Mouse (Mus musculus) forebrain, embryonic 11.5 days (tissue): ENCODE measurements around the gene Fam171a2. TPM values are rescaled to one million over a fixed set of nuclear protein-coding genes. Genes with fewer than 3 reads are reported as not detected.

Source experiments
- ATAC-seq: fragments of 200-750 bp; cut with Nextera tagmentation; replicated peaks from 2 replicates; pipeline ENCODE4 v1.8.0; 2017; ENCODE audit warnings: moderate TSS enrichment; ENCODE audit not compliant: low FRiP score
- DNase-seq: peaks from one replicate; pipeline ENCODE4 v3.0.0-alpha.2; 2017; ENCODE audit warnings: low spot score
- H3K27ac ChIP-seq: fragments of 300-500 bp; sonication (generic); 2 replicates; pipeline ENCODE4 v1.5.1; 2014; ENCODE audit warnings: low read depth, low read length
- H3K27me3 ChIP-seq: fragments of 300-500 bp; sonication (generic); 2 replicates; pipeline ENCODE4 v1.6.1; 2014; ENCODE audit warnings: mild to moderate bottlenecking, low read length, mixed read lengths; ENCODE audit not compliant: control insufficient read depth, insufficient read depth
- H3K36me3 ChIP-seq: fragments of 300-500 bp; sonication (generic); 2 replicates; pipeline ENCODE4 v1.6.1; 2014; ENCODE audit warnings: mild to moderate bottlenecking, low read length, moderate library complexity, mixed read lengths; ENCODE audit not compliant: control insufficient read depth, insufficient read depth
- H3K4me1 ChIP-seq: fragments of 300-500 bp; sonication (generic); replicated peaks from 2 replicates; pipeline ENCODE4 v1.6.1; 2014; ENCODE audit warnings: low read length, mixed read lengths; ENCODE audit not compliant: control insufficient read depth, insufficient read depth
- H3K4me2 ChIP-seq: fragments of 300-500 bp; sonication (generic); 2 replicates; pipeline ENCODE4 v1.6.1; 2014; ENCODE audit warnings: low read depth, mild to moderate bottlenecking, low read length, moderate library complexity, mixed read lengths; ENCODE audit not compliant: severe bottlenecking
- H3K4me3 ChIP-seq: fragments of 300-500 bp; sonication (generic); 2 replicates; pipeline ENCODE4 v1.5.1; 2014; ENCODE audit warnings: low read depth, low read length
- H3K9ac ChIP-seq: fragments of 300-500 bp; sonication (generic); 2 replicates; pipeline ENCODE4 v1.6.1; 2014; ENCODE audit warnings: low read length
- H3K9me3 ChIP-seq: fragments of 300-500 bp; sonication (generic); 2 replicates; pipeline ENCODE4 v1.6.1; 2016; ENCODE audit warnings: low read length, mixed read lengths; ENCODE audit not compliant: control insufficient read depth
- WGBS: fragments of 180-500 bp; shearing (Covaris S2); extraction: QIAGEN DNeasy Blood & Tissue Kit; methylation state at CpG from one replicate; pipeline ENCODE4 v1.1.7; 2014; 5-methylcytosine and 5-hydroxymethylcytosine counted together
- polyA plus RNA-seq: library from polyadenylated mRNA; unstranded; fragments of >200 nt; fragmentation: Nextera tagmentation; extraction: Ambion mirVana; gene quantifications from 2 replicates; pipeline ENCODE4 v1.2.1, GENCODE M21; 2014

Gene Fam171a2
- polyA plus RNA-seq, 1 experiment from 2014 or later = 11.2 TPM

GRCm38 (mm10) chr11:102442089-102442488 is 5.4 kb downstream of the Fam171a2 start:
- DNase-seq = no peak
- Histone ChIP-seq H3K27ac (no peak overlapping the region), H3K9ac (no peak overlapping the region), H3K27me3 (peaks cover 9% of the 10 kb centered on the region), H3K4me2 (no peak overlapping the region), H3K9me3 (no peaks in the 10 kb centered on the region), H3K36me3 (peaks cover 4% of the 10 kb centered on the region), H3K4me1 (peaks cover 32% of the 10 kb centered on the region), H3K4me3 (no peak overlapping the region)
- no peak for ATAC-seq
- WGBS = 90% methylated on average over 6 of the region's 6 CpGs

GRCm38 (mm10) chr11:102441434-102441833 is 6.0 kb downstream of the Fam171a2 start:
- Histone ChIP-seq H3K9me3 (no peaks in the 10 kb centered on the region), H3K4me2 (no peak overlapping the region), H3K27ac (no peak overlapping the region), H3K27me3 (peaks cover 9% of the 10 kb centered on the region), H3K4me1 (peaks cover 34% of the 10 kb centered on the region), H3K36me3 (peaks cover 4% of the 10 kb centered on the region), H3K9ac (no peak overlapping the region), H3K4me3 (no peak overlapping the region)
- DNase-seq (no peak), ATAC-seq (no peak)
- WGBS = 83% methylated on average over 3 of the region's 3 CpGs

- Histone ChIP-seq H3K4me1 (peaks cover 24% of the 10 kb centered on the region), H3K9ac (no peak overlapping the region), H3K4me3 (no peak overlapping the region), H3K27ac (no peak overlapping the region), H3K4me2 (no peak overlapping the region), H3K9me3 (no peaks in the 10 kb centered on the region), H3K27me3 (peaks cover 9% of the 10 kb centered on the region), H3K36me3 (peaks cover 4% of the 10 kb centered on the region)
- ATAC-seq (no peak), DNase-seq (no peak)
- 94% methylated on average over 8 of the region's 8 CpGs for WGBS
Observed at GRCm38 (mm10) chr11:102440255-102440654, 7.2 kb downstream of the Fam171a2 start.

GRCm38 (mm10) chr11:102439093-102440082 is 8.1 kb downstream of the Fam171a2 start:
- no peak overlapping the region; the same call in 1 of the 2 replicates for H3K4me2 ChIP-seq
- peaks cover 18% of the 10 kb centered on the region for H3K4me1 ChIP-seq
- no peaks in the 10 kb centered on the region for H3K9me3 ChIP-seq
- WGBS = 80% methylated on average over 14 of the region's 14 CpGs
- DNase-seq (no peak), ATAC-seq (no peak)
- H3K4me3 ChIP-seq = no peak overlapping the region
- H3K27ac ChIP-seq = no peak overlapping the region
- peaks cover 9% of the 10 kb centered on the region for H3K27me3 ChIP-seq
- H3K36me3 ChIP-seq = peaks cover 4% of the 10 kb centered on the region
- H3K9ac ChIP-seq = no peak overlapping the region

GRCm38 (mm10) chr11:102438212-102439092 is 9.0 kb downstream of the Fam171a2 start:
- peaks cover 3% of the 10 kb centered on the region for H3K36me3 ChIP-seq
- H3K27ac ChIP-seq = no peak overlapping the region
- no peaks in the 10 kb centered on the region for H3K9me3 ChIP-seq
- DNase-seq (peak; percentile 97), ATAC-seq (peak; percentile 52)
- peaks cover 9% of the 10 kb centered on the region for H3K27me3 ChIP-seq
- H3K4me3 ChIP-seq = peak overlapping the region; percentile 30
- H3K4me2 ChIP-seq = peak overlapping the region; percentile 63
- H3K4me1 ChIP-seq = peaks cover 18% of the 10 kb centered on the region
- 8% methylated on average over 76 of the region's 77 CpGs for WGBS
- H3K9ac ChIP-seq = peak overlapping the region; percentile 49

GRCm38 (mm10) chr11:102437120-102438061 is 10.1 kb downstream of the Fam171a2 start:
- ATAC-seq = peak; percentile 30; the same call in 1 of the 2 replicates
- peak; percentile 85 for DNase-seq
- no peaks in the 10 kb centered on the region; the same call in none of the 2 replicates for H3K36me3 ChIP-seq
- no peak overlapping the region; the same call in 1 of the 2 replicates for H3K27ac ChIP-seq
- H3K9me3 ChIP-seq = no peaks in the 10 kb centered on the region
- H3K4me1 ChIP-seq = peaks cover 18% of the 10 kb centered on the region
- H3K9ac ChIP-seq = peak overlapping the region; percentile 49
- H3K27me3 ChIP-seq = peaks cover 9% of the 10 kb centered on the region
- 5% methylated on average over 85 of the region's 87 CpGs for WGBS
- H3K4me2 ChIP-seq = peak overlapping the region; percentile 63
- H3K4me3 ChIP-seq = peak overlapping the region; percentile 30

GRCm38 (mm10) chr11:102436471-102436790 is 11.1 kb downstream of the Fam171a2 start:
- Histone ChIP-seq H3K9ac (no peak overlapping the region), H3K36me3 (no peaks in the 10 kb centered on the region; the same call in none of the 2 replicates), H3K9me3 (no peaks in the 10 kb centered on the region), H3K4me3 (no peak overlapping the region), H3K4me2 (no peak overlapping the region), H3K27me3 (peaks cover 9% of the 10 kb centered on the region), H3K27ac (no peak overlapping the region), H3K4me1 (peaks cover 18% of the 10 kb centered on the region)
- DNase-seq (no peak), ATAC-seq (no peak)
- 82% methylated on average over 10 of the region's 10 CpGs for WGBS
